Mouse (Mus musculus): ENCODE data around the gene Abr.

The Abr gene

DNA sequence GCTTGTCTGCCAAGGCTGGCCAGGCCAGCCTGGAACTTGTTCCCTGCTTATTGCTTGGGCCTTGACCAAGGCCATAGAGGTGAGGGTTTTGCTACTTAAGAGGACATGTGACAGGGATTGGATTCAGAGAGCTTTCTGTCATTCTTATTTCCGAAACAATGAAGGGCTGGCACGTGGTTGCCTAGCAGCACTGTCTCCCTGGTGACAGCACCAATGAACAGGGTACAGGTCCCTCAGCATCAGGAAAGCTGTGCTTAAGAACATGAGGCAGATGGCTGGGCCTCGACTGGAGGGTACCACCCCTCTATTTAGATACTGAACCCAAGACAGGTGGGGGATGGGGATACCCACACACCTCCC lies 171.9 kb downstream of the Abr start:
- DNase-seq, result no peak

DNA sequence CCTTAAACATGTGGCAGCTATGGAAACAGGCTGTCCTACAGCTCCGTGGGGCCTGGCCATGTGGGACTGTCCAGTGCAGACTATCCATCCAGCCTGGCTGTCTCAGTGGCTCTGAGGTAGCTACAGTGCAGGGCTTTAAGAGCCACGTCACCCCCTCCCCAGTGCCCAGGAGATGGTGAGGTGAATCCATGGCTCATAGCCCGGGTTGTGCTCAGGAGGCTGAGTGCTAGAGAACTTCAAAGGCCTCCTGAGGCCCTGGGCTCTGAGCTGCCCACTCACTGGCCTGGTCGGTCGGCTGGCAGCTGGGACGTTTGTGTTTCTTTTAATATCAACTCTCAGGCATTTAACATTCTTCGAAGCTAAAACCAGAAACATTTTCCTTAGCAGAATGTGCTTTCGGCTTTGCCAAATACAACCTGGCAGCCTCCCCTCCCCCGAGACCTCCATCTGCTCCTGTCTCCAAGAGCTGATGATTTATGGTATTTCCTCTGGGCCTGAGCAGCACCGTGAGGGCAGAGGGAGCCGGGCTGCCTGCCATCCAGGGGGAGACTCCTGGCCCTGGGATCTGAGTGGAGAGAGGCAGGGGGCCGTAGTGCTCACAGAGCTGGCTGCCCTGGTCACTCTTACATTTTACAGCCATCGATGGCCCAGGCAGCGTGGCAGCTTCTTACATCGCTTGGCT lies 172.5 kb downstream of the Abr start:
- DNase-seq, result peak; percentile 69

DNA sequence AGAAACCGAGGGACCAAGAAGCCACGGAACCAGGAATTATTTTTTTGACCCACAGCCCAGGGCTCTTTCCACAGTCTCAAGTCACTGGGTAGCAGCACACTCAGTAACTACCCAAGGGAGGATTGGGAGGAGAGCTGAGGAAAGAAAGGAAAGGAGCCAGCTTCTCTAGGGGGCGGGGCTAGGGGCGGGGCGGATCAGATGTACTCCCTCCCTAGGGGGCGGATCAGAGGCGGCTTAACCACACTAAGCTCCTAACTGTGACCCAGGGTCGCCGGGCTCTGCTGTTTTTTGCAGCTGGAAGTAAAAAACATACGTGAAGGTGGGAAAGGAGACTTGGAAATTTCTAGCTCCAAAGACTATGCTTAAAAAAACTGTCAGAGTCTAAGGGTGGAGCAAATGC lies 175.9 kb downstream of the Abr start:
- peak; percentile 56 for DNase-seq

DNA sequence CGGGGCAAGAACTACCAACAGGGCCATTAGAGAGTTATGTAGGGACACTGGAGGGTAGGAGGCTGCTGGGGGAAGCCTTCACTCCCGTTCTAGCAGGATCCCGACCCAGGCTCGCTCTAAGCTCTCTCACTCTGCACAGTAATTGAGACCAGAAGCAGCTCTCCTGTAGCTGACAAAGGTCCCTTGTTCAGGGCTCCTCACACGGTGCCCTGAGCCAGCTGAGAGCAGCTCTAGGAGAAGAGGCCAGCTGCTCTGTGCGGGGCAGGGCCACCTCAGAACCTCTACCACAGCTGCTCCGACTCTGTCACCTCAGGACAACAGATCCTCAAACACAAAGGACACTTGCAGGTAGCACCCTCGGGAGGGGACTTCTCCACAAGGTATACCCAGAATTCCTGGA lies 176.7 kb downstream of the Abr start:
- DNase-seq, result no peak

DNA sequence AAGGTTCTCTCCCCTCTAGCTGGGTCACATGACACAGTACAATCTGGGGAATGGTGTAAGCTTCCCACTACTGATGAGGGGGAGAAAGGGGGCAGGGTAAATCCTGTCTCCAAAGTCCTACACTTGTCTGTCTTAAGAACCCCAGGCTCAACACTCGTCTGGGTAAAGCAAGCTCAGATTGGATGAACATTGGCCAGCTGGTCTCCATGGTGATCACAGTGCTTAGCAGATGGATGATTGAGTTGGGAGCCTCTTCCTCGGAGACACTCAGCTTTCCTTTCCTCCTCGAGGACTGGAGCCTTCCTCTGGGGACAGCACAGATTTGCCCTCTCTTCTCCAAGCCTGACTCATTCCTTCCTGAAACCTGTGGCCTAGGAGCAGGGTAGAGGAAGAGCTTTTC lies 182.4 kb downstream of the Abr start:
- no peak for DNase-seq

DNA sequence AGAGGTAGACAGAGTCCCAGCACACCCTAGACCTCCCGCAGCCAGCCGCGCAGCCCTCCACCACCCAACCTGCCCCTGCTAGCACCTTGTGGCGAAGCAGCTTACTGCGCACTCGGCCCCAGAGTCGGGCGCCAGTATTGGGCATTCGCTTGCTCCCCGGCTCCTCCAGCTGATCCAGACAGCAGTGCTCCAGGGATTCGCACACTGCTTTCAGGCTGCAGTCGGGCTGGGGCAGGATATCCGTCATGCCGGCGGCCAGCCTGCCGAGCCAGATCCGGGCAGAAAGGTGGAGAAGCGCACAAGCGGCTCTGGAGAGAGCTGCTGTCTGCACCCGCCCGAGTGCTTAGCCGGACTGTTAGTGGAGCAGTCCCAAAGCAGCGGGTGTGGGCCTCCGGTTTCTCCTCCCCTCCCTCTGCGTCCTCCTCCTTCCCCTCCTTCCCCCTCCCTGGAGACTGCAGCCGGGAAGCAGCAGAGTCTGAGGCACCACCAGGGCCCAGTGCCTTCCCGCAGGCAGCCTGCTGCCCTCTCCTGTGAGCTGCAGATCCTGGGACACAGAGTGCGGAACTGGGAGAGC lies 185.2 kb downstream of the Abr start:
- peak; percentile 80 for DNase-seq

DNA sequence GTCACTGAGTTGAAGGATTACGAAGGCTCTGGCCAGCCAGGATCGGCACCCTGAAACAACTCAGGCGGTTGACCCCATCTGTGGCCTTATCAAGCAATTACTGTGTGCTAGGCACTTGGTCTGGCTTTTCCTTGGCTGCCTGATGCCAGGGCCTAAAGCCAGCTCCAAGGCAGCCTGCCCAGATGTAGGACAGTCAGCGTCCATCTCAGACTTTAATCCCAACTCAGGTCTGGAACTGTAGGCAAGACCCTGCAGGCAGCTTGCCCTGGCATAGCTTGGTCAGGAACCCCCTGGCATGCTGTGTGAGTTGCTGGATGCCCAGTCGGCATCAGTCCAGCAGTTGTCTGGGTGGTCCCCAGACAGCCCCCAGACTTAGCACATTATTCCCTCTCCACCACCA lies 186.1 kb downstream of the Abr start:
- no peak for DNase-seq

DNA sequence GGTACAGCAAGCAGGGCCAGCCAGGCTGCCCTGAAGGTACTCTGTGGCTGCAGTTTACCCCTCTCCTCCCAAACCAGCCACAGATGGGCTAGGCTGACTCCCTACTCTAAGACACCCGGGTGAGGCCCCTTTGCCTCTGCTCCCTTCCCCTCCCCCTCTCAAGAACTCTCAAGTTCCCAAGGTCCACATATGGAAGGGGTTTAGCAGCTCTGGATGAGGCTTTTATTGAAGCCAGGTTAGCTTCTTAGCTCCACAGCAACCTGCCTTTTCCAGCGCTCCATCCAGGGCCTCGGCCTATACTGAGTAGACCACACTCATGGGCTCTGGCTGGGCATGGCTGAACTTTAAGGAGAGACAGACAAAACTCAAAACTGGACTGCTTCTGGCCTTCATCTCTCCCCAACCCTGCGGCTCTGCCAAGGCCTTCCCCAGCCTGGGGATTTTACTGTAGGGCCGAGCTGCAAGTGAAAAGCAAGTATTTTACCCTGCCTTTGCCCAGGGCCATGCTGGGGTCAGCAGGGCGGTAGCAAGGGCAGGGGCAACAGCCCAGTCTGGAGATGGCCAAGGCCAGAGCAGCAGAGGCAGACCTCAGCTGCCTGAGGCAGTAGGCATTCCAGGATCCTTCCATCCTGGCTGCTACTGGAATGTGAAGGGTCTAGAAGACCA lies 192.0 kb downstream of the Abr start:
- DNase-seq, result no peak

DNA sequence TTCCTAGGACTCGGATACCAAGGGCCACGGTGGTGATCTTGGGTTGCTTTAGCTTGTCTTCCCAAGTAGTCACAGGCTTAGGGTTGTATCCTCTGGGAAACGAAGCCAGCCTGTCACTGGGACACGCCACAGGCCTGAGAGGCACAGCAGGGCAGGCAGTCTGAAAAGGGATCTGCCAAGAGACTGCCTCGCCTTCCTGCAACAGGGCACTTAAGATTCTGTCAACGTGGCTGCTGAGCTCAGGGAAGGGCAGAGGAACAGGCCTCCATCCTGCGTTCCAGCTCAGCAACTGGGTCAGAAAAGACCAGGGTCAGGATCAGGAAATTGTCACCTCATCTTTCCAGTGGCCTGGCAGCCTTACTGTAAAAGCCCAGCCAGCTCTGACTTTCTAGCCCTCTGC lies 192.6 kb downstream of the Abr start:
- DNase-seq, result no peak

DNA sequence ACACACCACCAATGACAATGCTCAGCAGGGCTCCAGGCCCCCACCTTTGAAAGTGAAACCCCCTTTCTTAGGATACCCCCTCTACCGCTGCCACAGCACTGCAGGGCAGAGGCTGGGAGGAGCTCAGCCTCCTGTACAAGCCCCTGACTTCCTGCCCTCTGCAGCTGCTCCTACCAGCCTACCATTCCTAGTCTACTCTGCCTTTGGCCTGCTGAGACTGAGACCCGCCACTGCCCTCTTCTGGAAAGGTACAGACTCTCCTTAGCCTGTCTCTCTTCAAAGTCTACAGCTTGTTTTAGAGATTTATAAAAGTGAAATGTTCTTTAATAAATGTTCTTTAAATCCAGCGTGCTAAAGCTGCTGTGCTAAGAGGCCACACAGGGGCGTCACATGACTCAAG lies 193.1 kb downstream of the Abr start:
- no peak for DNase-seq

DNA sequence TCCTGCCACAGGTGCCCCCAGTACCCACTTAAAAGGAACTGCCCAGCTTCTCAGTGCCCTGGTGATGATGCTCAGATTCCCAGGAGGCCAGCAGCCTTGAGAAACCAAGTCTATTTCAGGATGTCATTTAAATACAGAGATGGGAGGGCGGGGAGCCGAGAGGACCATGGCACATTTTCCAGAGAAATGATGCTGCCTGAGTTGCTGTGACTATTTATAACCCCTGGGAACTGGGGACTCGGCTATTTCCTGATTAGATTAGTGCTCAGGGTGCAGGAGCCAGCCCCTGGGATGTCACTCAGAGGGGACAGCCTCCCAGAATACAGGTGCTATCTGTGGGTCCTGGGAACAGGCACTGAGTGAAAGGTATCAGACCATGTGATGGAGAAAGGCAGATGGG lies 194.3 kb downstream of the Abr start:
- DNase-seq, result no peak

DNA sequence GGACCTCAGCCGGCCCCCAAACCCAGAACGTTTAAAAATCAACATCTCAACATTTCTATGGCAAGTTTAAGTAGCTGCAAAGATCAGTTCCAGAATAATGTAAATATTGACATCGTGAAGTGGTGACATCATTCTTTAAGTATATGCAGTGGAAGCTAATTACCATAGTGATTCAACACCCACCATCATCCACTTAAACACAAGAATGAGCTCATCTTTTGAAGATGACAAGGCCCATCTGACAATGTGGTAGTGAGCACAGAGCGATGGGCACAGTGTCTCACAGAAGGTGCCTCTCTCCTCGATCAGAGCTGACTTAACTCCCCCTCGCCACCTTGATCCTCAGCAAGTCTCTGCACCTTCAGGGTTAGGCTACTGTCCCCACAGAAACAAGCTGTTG lies 196.4 kb downstream of the Abr start:
- DNase-seq, result no peak

DNA sequence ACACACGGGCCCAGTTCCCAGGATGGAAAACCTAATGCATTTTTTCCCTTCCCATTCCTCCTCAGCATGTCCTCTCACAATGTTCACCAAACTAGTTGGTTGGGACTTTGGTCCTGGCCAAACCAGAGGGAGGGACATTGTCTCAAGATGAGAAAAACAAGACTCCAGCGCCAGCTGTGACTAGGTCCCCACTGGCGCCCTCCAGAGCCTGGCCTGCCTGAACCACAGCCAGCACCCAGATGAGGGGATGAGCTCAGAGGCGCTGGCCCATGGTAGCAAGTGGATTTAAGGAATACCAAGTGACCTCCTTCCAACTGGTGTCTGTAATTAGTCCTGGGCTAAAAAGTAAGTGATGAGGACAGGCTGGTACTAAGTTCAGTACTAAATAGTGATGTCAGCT lies 201.2 kb downstream of the Abr start:
- DNase-seq, result no peak

DNA sequence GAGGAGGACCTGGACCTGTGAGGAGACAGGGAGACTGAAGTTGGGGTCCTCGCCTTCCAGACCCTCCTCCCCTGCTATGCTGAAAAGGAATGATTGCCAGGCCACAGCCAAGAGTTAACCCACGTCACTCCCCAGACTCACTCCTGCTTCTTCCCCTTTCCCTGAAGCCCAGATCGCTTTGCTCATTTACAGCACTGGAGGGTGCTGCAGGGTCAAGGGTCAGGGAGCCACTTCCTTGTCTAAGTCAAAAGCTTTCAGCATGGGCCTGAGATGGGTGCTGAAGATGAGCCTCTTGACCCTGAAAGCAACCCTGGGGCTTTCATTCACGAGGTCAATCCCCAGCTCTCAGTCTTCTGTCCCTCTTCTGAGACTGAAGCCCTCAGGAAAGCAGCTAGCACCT lies 202.9 kb downstream of the Abr start:
- peak; percentile 58 for DNase-seq

DNA sequence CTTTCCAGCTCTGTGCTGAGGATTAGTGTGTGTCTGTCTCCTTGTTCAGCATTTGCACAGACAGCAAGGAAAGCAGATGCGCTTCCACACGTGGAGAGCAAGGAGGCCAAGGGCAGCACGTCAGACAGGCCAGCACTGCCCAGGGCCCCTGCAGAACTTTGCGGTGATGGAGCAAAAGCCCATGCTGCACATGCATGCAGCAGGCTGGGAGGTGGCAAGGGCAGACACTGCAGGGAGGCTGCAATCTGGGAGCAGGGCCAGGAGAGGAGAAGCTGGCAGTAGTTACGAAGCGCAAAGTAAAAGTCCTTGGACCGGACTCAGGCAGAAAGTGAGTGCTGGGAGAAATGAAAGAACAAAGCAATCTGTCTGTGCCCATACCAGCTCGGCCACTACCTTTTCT lies 203.7 kb downstream of the Abr start:
- no peak for DNase-seq

DNA sequence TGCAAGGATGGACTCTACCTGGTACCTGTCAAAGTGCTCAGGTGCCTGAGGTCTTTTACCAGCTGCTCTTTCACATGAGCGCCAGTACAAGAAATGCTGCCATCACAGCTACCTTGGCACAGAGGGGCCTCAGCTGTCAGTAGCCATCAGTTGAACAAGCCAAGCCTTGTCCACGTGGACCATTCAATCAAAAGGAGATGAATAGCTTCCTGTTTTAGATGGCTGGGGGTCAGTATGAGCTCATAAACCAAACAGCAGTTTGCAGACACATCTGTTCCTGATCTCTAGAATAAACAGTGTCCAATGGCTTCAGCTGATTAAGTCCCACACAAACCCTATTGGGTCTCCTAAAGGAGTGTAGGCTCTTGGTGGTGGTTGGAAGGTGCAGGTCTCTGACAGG lies 206.1 kb downstream of the Abr start:
- no peak for DNase-seq

DNA sequence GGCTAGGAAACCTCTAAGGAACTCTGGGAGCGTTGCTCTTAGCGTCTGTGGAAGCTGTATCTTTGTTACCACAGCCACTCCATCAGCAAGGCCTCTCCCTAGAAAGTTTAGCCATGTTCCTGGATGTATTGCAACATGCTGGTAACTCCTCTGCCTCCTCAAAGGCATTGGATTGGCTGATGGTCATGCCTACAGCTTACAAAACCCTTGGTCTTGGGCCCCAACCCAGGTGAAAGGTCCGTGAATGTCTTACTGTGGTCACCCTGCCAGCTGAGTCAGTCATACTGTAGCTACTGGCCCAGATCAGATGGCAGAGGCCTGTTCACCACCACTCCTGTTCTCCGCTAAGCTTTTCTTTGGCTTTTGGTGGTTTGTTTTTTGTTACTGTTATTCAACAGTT lies 207.1 kb downstream of the Abr start:
- DNase-seq, result no peak

DNA sequence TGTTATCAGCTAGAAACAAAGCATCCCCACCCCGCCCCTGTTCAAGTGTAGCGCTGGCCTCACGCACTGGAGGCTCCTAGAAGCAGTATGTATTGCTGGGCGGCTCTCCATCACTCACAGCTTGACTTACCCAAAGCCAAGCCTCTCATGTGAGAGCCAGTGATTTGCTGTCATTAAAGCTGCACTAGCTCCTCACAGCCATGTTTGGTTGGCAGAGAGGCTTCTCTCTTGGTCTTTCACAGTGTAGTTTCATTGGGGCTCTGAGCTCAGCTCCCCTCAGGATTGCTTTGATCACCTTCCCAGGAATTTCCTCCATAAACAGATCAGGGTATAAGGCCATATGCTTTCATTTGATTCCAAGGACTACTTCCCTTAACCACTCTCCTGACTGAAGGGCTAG lies 208.9 kb downstream of the Abr start:
- no peak for DNase-seq

DNA sequence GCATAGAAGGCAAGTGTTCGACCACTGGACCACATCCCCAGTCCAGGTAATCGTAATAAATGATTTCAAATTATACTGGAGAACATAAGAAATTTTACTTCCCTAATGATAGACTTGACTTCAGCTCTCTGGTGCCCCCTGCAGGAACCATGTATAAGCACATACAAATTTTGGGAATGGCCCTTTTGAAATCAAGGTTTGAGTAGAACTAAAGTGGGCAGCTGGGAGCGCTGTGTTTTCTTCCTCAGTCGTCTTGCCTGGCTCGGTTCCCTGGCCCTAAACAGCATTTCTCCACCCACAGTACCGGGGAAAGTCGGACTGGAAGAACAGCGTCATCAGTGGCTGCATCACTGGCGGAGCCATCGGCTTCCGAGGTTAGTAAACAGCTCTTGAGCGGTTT lies 211.3 kb downstream of the Abr start:
- DNase-seq, result peak; percentile 77

DNA sequence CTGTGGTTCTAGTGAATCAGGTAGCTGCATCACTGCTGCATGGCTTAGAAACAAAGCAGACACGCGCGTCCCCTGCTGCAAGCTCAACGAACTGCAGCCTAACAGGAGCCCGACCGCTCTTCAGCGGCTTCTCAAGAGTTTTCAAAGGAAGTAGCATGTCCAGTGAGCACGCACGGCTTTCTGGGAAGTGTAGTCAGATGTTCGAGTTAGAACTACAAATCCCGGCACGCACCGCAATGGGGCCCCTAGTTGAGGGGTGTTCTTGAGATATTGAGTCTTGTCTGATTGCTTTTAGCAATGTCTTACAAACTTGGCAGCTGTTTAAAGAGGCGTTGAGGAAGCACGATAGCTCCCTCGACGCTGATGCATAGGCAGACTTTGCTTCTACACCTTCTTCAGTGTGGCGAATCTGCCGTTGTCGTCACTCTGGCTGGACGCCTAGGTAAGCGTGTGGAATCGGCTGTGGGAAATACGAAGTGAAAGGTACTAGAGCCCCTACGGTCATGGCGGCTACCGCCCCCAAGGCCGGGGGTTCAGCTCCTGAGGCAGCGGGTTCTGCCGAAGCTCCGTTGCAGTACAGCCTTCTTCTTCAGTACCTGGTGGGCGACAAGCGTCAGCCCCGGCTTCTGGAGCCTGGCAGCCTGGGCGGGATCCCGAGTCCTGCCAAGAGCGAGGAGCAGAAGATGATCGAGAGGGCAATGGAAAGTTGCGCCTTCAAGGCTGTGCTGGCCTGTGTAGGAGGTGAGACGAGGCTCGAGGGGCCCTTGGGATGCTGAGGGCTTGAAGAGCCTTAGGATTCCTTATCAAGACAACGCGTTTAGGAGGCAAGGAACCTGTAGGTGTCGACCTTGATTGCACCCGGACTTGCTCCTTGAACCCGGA lies 215.2 kb downstream of the Abr start, which contains the start of gene Timm22:
Gene Timm22, plus strand, starts transcription at position 251 of the 882 bp plus-strand sequence.
- peak; percentile 98 for DNase-seq

DNA sequence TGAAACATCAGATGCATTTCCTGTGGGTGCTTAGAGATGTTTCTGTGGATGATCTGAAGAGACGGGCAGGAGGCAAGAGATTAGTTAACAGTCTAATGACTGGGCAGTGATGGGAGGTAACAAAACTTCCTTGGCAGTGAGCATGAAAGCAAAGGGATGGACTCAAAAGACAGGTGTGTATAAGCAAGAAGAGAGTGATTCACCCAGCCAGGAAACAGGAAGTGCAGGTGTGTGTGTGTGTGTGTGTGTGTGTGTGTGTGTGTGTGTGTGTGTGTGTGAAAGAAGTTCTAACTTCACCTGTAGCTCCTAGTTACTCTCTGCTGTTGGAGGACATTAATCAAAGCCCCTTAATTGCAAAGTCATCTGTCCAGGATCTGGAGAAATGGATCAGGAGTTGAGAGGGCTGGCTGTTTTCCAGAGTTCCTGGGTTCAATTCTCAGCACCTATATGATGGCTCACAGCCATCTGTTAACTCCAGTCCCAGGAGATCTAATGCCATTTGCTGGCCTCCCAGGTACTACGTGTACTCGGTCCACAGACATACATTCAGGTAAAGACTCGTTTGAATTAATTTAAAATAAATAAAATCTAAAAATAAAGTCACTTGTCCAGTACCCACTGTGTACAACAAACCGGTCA lies 216.4 kb downstream of the Abr start:
- no peak for DNase-seq

DNA sequence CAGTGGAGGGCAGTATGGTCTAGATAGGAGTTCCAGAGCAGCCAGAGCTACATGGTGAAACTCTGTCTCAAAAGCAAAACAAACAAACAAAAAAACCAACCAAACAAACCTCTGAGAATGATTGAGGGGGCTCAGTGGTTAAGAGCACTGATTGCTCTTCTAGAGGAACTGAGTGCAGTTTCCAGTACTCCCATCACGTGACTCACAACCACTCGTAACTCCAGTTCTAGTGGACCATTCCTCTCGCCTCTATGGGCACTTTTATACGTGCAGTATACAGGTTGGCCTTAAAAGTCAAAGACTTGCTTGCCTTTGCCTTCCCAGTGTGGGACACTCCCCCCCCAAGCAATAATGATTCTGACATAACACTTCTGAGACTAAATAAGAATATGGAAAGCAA lies 217.0 kb downstream of the Abr start:
- no peak for DNase-seq

DNA sequence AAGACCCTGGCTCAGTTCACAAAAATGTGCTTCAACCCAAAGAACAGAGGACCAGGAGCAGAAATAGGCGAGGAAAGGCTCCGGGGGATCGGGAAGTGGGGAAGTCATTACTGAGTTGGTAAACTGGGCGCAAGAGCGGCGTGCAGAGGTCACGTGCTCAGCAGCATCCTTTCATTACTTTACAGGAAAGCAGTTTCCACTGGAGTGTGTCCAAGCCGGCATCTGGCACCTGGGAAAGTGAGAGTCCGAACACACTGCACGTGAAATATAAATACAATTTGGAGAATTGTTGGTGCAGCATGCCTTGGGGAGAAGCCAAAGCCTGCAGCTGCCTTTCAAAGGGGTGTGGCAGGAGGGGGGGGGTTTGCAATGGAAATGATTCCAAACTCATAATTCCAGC lies 220.7 kb downstream of the Abr start:
- no peak for DNase-seq
